Mouse (Mus musculus): ENCODE measurements around the gene Asl.
"Not testable (repeated sequence)": the region's sequence is repeated elsewhere in the genome, so short reads cannot be mapped to it uniquely, and the experiment has no call there.

The Asl gene

DNA sequence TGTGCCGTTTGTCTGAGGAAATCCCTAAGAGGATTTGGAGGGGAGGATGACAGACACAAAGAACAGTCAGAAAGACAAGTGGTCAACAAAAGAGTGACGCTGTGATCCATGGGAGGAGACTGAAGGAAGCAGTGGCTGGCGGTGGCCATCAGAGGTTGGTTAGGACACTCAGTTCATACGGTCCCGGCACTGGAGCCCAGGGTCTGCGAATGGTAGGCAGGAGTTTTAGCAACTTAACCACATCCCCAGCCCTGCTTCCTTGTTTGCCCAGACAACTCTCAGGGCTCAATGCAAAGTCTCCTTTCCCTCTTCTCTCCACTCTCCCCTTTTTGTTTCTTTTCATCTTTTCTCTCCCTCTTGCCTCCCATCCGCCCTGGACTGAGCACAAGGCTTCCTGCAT, 17.1 kb upstream of the Asl start:
- no peak for DNase-seq (ENCODE audit: low spot score in 2 of 2)

DNA sequence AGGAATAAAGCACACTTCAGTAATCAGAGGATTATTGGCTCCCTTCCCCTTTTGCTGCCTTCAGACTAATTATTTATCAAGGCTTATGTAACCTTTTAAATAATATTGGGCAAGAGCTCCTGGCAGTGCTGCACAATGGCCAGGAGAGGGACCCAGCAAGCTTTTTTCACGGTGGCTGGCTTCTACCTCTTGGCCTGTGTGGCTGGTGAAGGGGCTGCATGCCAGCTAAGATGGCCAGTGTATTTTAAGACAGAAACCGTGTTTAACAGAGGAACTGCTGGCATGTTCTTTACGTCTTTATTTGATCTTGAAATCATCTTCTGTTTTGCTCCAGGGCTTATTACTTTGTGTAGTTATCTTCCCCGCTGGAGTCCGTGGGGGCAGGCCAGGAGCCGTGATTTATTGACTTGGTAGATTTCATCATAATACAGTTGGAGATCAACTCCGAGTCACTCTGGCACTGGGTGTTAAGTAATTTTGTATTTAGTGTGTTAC, 15.2 kb upstream of the Asl start:
- DNase-seq (ENCODE audit: low spot score in 2 of 2), result peak in 1 of 2 experiments; percentile 38

DNA sequence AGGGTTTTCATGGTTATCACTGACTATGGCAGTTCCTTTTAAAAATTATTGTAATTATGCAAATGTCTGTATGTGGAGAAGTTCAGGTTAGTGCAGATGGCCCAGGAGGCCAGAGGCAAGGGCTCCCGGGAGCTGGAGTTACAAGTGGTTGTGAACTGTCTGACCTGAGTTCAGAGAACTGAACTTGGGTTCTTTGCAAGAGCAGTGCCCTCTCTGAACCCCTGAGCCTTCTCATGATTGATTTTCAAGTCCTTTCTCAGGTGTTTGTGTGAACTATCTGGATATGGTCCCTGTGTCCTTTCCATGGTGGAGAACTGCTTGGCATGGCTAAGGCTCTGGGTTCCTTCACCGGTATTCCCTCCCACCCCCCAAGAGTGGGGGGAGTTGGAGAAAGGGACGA, 14.7 kb upstream of the Asl start:
- DNase-seq (ENCODE audit: low spot score in 2 of 2), result no peak

DNA sequence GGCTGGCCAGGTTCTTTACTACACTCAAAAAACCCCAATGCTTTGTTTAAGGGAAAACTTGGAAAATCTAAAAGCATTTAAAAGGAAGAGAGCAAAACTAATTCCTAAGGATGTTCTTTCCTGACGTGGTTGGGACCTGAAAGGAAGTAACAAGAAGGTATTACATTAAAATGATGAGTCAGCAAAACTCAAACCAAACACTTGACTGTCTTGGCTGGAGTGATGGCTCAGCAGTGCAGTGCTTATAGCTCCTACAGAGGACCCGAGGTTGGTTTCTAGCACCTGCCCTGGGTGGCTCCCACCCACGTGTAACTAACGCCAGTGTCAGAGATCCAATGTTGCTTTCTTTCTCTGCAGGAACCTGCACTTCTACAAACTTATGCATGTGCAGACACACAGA, 12.2 kb upstream of the Asl start:
- DNase-seq (ENCODE audit: low spot score in 2 of 2), result no peak

DNA sequence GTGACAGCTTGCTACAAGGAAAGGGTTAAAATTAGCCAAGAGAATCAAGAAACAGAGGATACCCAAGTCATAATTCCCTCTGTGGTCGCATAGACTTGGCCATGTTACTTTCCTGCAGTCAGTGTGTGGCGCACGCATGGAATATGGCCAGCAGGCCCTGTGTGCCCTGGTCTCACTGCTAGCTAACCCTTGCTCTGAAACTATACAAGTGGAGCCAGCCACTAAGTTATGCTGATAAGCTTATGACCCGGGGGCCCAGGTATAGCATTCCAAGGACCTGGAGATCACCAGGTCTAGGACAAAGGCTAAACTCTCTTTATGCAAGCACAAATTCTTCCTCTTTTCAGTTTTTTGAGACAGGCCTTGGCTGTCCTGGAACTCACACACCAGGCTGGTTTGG, 11.8 kb upstream of the Asl start:
- no peak for DNase-seq (ENCODE audit: low spot score in 2 of 2)

DNA sequence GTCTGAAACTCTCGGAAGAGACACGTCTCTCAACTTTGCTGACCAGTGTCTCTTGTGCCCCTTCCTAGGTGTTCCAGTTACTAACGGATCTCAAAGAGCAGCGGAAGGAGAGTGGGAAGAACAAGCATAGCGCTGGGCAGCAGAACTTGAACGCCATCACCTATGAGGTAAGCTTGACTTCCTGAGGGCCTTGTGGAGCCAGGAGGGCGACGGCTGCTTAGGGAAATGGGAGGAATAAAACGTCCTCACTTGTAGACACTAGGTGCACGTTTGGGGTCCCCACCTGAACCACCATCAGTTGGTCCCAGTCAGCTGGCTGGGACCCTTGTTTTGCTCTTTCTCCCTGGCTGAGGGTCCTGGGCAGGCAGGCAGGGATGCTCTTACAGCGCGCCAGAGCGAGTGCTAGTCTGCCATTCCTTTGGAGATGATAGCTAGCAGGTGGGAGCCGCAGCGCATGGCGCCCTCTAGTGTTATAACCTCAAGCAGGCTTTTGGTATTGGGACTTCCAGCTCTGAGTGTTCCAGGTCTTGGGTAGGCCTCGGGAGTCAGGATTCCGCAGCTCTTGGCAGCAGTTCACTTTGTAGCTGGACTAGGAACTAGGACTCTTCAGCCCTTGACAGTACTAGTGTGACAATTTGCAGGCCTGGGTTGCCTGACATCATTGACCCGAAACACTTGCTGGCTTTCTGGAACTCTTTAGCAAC, 8.9 kb upstream of the Asl start:
- peak in 1 of 2 experiments; percentile 51 for DNase-seq (ENCODE audit: low spot score in 2 of 2)

DNA sequence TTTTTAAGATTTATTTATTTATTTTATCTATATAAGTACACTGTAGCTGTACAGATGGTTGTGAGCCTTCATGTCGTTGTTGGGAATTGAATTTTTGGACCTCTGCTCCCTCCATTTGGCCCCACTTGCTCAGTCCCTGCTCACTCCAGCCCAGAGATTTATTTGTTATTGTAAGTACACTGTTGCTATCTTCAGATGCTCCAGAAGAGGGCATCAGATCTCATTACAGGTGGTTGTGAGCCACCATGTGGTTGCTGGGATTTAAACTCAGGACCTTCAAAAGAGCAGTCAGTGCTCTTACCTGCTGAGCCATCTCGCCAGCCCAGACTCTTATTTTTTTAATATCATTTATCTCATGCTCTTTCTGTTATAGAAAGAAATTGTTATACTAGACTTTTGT, 7.3 kb upstream of the Asl start:
- DNase-seq (ENCODE audit: low spot score in 2 of 2), result not testable (repeated sequence)

DNA sequence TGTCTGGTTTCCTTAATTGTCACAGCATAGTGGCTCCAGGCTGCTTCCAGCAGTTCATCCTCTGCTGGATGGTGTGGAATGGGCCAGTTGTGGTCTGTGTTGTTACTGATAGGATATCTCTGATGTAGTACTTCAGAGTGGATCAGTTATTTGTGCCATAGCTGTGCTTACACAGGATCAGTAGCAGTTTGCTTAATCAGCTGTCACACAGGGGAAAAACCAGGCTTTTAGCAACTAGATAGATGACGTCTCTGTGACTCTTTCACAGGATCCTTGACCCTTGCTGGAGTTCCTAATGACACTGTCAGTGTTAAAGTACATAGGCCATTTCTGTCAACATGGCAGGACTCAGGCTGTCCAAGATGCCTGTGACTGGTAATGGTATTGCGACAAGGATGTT, 4.8 kb upstream of the Asl start:
- no peak for DNase-seq (ENCODE audit: low spot score in 2 of 2)

DNA sequence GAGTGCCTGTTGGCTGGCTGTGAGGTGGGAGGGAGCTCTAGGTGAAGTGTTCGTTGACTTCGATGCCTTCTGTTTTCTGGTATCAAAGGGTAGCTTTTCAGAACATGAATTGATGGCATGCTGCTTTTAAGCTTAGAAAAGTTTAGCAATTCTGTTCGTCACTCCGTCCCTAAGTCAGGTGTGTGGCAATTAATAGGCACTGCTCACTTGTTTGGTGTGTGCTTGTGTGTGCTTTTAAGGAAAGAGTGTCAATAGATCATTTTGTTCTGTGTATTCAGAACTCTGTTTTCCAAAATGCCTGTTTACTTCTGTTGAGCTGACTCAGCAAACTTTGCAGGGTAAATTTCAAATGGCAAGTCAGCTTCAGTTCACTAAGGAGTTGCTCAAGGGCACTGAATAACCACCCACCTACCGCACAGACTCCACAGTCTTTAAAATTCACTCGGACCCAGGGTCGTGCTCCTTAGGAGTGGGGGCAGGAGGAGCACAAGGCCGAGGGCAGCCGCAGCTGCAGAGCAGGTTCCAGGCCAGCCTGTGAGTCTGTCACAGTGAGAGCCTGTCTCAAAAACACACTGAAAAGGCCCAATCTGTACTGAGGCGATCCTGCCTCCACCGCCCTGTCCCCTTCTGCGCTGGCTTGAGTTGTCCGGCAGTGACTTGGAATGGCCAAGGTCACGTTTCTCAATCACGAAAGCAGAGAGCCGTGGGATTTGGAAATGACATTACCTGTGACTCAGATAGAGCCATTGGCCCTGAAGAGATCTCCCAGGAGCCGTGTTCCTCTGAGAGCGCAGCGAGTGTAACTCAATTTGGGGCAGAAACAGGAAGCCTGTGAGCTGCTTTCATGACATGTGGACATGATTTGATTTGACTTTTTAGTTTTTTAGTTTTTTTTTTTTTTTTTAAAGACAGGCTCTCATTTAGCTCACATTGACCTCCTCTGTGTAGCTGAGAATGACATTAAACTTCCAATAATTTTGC, 2.7 kb upstream of the Asl start:
- DNase-seq (ENCODE audit: low spot score in 2 of 2), result no peak

DNA sequence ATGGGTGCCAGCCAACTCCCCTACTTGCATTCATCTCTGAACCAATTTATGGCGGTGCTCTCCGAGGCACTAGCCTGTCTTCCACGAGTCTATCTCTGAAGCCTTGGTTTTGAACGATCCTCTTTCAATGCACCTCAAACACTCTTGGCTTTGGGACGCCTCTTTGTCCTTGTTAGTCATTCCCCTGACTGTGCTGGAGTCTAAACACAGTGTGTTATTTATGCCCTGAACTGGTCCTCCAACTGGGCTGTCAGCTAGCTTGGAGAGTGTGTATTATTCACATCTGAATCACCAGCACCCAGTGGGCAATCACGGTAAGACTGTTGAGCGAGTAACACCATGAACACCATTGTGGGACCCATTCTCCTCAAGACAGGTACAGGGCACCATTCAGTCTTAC, 1.4 kb downstream of the Asl start:
- no peak for DNase-seq (ENCODE audit: low spot score in 2 of 2)

DNA sequence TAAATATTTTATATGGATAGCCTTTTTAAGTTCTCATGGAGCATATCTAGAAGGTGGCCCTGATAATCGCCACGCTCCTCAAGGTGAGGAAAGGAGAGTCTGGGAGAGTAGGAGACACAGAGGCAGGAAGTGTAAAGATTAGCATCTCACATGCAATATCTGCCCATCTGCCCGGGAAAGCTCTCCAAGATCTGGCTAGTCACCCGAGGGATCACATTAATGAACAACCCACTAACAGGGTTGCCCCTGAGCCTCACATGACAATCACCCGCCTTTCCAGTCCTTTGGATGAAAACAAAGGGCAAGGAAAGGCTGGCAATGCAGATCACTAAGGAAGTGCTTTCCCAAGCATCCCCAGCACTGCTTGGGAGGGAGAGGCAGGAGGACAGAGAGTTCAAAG, 1.9 kb downstream of the Asl start:
- DNase-seq (ENCODE audit: low spot score in 2 of 2), result no peak

DNA sequence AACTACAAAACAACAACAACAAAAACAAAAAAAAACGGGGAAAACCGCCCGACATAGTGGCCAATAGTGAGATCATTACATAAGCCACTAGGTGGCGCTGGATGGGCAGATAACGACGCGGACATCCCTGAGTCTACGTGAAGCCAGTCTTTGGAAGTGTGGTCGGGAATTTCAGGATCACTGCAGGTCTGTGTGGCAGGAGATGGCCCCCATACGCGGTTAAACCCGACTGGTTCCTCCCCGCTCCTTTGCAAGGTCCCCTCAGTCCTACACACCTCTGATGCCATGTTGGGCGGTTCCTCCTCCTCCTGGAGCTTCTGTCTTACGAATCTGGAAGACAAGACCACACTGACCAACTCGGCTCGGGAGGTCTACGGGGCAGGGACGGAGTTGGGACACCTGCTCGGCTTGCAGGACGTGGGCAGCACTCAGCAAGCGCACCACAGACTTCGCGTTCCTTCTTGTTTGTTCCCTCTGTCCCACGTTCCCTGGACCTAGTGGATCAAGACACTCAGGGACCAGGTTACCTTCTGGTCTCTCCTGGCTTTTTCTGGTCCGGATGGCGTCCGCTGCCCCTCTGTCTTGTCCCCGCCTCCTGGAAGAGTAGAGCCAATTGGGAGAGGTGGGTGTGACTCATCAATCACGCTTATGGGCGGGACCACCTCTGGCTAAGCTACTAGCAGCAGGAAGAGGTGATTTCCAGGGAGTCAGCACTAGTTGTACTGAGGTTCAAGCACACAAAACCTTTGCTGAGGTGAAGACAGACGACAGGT, 5.1 kb downstream of the Asl start:
- peak in 1 of 2 experiments; percentile 69 for DNase-seq (ENCODE audit: low spot score in 2 of 2)

DNA sequence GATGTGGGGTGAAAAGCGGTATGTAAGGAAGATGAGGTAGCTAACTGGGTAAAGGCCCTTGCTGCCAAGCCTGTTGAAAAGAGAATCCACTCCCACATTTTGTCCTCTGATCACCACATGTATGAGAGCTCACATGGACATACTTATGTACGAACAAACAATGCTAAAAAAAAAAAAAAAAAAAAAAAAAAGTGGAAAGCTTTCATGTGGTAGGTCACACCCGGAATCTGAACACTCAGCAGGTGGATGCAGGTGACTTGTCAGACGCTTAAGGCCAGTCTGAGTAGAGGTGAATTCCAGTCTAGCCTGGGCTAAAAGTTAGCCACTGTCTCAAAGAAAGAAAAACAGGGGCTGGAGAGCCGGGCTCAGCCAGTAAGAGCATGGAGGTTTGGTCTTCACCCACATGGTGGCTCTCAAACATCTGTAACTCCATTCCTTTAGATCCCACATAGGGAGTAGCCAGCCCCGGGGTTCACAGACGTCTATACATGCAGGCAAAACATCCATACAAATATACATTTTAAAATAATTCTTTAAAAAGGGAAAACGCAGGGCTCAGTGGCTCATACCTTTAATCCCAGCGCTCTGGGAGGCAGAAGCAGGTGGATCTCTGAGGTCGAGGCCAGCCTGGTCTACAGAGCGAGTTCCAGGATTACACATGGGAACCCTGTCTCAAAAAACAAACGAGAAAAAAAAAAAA, 5.8 kb downstream of the Asl start:
- no peak for DNase-seq (ENCODE audit: low spot score in 2 of 2)

DNA sequence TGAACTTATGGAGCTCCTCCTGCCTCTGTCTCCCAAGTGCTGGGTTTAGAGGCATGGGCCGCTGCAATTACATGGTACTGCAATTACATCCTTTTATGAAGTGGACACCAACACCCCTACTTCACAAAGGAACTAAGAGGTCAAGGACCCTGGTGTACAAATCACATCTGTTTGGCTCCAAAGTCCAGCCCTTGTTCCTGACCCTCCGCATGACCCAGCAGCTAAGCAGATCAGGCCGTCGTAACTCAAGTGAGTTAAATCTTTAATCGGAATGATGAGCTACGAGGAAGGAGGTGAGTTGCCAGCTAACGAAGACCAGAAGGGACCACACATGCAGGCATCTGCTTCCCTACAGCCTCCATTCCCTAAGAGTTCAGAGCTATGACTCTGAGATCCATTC, 6.7 kb downstream of the Asl start:
- DNase-seq (ENCODE audit: low spot score in 2 of 2), result no peak

DNA sequence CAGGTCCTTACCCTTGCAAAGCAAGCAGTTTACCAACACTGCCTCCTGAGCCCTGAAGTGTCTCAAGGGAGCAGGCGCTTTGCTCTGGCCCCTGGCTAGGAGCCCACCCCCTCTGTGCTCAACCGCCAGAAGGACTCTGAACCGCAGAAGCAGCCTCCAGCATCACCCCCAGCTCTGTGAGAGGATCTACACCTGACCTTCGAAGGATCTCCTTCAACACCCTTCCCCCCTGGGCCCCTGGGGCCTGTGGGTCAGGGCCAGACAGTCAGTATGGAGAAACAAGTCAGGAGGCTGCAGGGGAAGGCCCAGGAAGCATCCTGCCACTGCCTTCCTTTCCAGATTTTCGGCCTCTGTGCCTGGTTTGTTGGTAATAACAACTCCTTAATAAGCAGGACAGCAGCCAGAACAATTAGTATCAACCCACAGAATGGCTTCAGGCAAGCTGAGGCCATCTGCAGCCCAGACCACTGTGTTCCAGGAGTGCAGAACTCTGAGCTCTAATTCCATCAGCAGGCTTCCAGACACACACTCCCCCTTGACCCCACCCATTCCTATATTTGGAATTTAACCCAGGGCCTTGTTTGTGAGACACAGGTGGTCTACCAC, 7.6 kb downstream of the Asl start:
- DNase-seq (ENCODE audit: low spot score in 2 of 2), result no peak

DNA sequence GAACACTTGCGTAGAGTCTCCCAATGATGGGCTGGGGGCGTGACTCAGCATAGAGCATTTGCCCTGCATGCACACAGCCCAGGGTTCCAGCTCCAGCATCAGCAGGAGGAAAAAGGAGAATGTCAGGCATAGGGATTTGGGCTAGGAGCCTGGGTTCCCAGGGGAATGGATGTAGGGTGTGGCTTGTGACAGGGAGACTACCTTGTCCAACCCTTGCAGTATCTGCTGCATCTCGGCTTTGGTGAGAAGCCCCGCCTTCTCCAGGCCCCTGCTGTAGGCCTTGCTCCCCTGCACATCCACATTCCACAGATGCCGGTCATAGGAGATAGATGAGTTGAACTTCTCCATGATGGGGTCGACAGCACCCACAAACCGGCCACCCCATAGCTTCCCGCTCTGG, 9.6 kb downstream of the Asl start:
- DNase-seq (ENCODE audit: low spot score in 2 of 2), result no peak

DNA sequence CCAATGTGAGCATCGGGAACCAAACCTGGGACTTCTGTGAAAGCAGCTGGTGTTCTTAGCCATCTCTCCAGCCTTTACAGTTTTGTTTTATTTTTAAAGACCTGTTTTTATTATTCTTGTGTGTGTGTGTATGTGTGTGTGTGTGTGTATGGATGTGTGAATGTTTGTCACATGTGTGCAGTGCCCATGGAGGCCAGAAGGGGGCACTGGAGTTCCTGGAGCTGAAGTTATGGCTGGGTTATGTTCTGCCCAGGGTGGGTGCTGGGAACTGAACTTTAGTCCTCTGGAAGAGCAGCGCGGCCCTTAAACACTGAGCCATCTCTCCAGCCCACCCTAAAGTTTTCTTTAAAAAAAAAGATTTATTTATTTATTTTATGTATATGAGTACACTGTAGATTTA, 13.9 kb downstream of the Asl start:
- no peak for DNase-seq (ENCODE audit: low spot score in 2 of 2)

DNA sequence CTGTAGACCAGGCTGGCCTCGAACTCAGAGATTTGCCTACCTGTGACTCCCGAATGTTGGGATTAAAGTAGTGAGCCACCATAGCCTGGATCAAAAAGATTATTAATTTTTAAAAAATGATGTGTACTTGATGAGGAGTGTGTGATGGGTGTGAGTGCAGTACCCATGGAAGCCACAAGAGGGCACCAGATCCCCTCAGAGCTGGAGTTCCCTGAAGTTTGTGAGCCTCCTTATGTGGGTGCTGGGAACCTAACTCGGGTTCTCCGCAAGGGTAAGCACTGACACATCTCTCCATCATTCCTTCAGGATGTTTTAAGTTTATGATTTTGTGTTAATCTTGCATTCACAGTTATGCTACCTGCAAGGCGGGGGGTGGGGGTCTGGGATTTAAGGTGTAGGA, 18.1 kb downstream of the Asl start:
- no peak for DNase-seq (ENCODE audit: low spot score in 2 of 2)

DNA sequence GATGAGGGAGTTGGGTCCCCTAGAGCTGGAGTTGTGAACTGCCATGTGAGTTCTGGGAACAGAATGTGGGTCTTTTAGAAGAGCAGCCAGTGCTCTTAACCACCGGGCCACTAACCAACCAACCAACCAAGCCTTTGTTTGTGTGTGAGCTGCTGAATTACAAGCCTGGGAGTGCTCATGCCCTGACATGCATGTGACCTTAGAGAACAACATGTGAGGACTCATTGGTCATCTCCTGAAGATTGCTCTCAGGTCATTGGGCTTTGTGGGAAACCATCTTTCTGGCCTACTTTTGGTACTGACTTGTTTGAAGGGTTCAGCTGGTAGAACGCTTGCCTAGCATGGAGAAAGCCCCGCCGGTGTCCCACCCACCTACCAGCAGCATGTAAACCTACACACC, 19.3 kb downstream of the Asl start:
- no peak for DNase-seq (ENCODE audit: low spot score in 2 of 2)

DNA sequence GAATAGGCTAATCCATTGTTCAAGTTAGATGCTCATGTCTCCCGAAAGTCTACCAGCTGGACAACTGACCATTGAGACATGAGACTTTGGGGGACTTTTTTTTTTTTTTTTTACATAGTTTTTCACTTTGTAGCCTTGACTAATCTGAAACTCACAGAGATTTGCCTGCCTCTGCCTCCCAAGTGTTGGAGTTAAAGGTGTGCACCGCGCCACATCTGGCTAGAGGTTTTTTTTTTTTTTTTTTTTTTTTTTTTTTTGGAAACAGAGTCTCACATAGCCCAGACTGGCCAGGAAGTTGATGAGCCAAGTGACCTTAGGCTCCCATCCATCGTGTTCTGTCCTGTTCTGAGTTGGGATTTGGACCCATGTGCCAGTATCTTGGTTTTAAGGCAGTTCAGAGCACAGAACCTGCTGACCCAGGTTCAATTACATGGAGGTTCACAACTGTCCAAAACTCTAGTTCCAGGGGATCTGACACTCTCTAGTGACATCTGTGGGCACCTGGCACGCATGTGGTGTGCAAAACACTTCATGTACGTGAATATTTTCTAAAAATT, 20.9 kb downstream of the Asl start:
- DNase-seq (ENCODE audit: low spot score in 2 of 2), result no peak

DNA sequence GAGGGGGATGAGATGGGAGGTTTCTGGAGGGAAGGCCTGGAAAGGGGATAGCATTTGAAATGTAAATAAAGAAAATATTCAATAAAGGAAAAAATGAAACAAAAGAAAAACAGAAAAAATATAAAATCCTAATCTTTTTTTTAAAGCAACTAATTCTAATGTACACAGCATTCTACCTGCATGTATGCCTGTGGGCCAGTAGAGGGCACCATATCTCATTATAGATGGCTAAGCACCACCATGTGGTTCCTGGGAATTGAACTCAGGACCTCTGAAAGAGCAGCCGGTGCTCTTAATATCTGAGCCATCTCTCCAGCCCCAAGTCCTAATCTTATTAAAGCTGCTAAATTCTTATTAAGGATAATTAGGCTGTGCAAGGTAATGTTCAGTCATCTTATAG, 21.7 kb downstream of the Asl start:
- DNase-seq (ENCODE audit: low spot score in 2 of 2), result no peak

Data from cerebellum, postnatal 4 days (tissue).